Mouse (Mus musculus): ENCODE data around the gene Nxn. TPM values are rescaled to one million over a fixed set of nuclear protein-coding genes. Genes with fewer than 3 reads are reported as not detected.
"Not testable (repeated sequence)": the region's sequence is repeated elsewhere in the genome, so short reads cannot be mapped to it uniquely, and the experiment has no call there.

The Nxn gene
- polyA plus RNA-seq, 1 experiment: 9.2 TPM

DNA sequence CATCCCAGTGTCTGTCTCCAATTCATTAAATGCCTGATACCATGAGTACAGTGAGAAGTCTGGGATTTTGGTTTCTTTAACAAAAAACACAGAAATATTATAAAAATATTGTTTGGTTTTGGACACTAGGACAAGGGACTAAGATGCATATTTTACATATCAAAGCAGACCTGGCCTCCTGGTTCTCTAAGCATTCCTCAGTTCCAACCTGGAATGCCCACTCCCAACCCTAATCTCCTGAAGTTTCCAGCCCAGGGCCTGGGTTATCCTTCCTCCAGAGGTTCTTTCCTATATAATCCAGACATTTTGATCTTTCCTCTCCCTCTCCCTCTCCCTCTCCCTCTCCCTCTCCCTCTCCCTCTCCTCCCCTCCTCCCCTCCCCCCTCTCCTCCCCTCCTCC lies 173.9 kb downstream of the Nxn start:
- no peaks in the 10 kb centered on the region for H3K4me1 ChIP-seq (ENCODE audit: control insufficient read depth, insufficient read depth, low read length)
- H3K4me3 ChIP-seq (ENCODE audit: insufficient read depth, low read length): no peak overlapping the region
- no peak overlapping the region for H3K27ac ChIP-seq (ENCODE audit: insufficient read depth, low read length)
- no peak for TF ChIP-seq POLR2A (IDR thresholded peaks at IDR 0.05; ENCODE audit: extremely low read depth, insufficient read depth, low read length)
- TF ChIP-seq CTCF (IDR thresholded peaks at IDR 0.05; ENCODE audit: extremely low read depth, insufficient read depth, low read length): no peak

DNA sequence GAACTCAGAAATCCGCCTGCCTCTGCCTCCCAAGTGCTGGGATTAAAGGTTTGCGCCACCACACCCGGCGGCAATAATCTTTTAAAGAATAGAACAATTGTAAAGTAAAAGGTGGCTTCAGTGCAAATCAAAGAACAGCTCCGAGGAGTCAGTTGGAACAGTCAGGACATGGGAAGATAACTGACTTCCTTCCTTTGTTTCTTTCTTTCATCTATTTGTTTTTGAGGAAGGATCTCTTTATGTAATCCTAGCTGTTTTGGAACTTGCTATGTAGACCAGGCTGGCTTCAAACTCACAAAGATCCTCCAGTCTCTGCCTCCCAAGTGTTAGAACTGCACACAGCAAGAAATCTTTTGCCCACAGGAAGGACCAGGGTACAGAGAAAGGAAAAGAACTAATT lies 174.3 kb downstream of the Nxn start:
- Histone ChIP-seq H3K27ac (ENCODE audit: insufficient read depth, low read length) (no peak overlapping the region), H3K4me3 (ENCODE audit: insufficient read depth, low read length) (no peak overlapping the region), H3K4me1 (ENCODE audit: control insufficient read depth, insufficient read depth, low read length) (no peaks in the 10 kb centered on the region)
- TF ChIP-seq POLR2A (IDR thresholded peaks at IDR 0.05; ENCODE audit: extremely low read depth, insufficient read depth, low read length) (no peak), CTCF (IDR thresholded peaks at IDR 0.05; ENCODE audit: extremely low read depth, insufficient read depth, low read length) (no peak)

DNA sequence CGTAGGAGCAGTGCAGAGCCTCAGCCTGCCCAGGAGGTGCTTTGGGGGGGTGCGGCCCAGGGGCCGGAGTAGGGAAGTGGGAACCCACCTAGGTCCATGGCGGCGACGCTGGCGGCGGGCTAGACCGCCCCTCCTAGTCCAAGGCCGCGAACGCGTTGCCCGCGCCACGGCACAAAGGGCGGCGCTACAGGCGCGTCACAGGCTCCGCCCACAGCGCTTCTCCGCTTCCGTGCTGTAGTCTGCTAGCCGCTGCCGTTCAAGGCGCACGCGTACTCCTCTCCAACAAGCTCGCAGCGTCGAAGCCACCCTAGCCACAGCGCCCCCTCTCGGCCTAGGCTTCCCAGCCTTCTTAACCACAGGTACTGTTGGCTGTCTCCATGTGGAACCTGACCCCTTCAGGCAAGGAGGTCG lies 181.5 kb downstream of the Nxn start, which contains the start of the genes Dbil5 and Gemin4:
TSS of gene Dbil5 (plus strand) at position 219 of the 411 bp plus-strand sequence.
TSS of gene Gemin4 (minus strand) at position 275 of the 411 bp plus-strand sequence.
- H3K27ac ChIP-seq (ENCODE audit: insufficient read depth, low read length): peak within 1 kb of the TSS; percentile 30; the same call in 1 of the 2 replicates
- peak within 1 kb of the TSS; percentile 60 for H3K4me3 ChIP-seq (ENCODE audit: insufficient read depth, low read length)
- TF ChIP-seq CTCF (IDR thresholded peaks at IDR 0.05; ENCODE audit: extremely low read depth, insufficient read depth, low read length): peak; percentile 95
- peak; percentile 78 for TF ChIP-seq POLR2A (IDR thresholded peaks at IDR 0.05; ENCODE audit: extremely low read depth, insufficient read depth, low read length)
- H3K4me1 ChIP-seq (ENCODE audit: control insufficient read depth, insufficient read depth, low read length): no peaks in the 10 kb centered on the region

DNA sequence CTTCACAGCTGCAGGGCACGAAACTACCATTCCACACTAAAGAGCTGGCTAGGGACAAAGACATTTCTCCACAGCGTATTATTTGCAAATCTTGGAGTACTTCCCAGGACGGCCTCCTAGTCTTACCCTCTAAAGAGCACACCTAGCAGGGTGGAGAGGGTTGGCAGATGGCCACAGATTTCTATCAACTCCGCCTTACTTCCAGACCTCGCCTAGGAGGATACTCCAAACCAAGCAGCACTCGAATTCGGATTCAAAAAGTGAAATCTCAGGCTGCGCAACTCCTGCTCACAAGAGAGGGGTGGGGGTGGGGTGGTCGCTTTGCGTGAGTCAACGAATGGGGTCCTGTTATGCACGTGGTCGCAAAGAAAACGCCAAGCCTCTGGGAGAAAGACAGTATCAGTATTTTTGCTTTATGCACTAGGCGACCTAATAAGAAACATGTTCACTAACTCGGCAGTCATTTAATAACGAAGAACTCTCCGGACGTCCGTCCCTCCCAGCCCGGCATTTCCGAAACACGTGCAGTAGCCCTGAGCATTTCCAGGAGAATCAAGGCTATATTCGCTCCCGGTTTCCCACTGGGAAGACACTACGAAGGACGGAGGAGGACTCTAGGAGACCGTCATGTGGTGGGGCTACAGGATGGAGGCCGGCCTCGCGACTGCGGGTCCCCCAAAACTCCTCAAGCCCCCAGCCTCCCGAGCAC lies 182.1 kb downstream of the Nxn start:
- Histone ChIP-seq H3K27ac (ENCODE audit: insufficient read depth, low read length) (peak overlapping the region; percentile 30; the same call in 1 of the 2 replicates), H3K4me3 (ENCODE audit: insufficient read depth, low read length) (peak overlapping the region; percentile 60), H3K4me1 (ENCODE audit: control insufficient read depth, insufficient read depth, low read length) (no peaks in the 10 kb centered on the region)
- TF ChIP-seq CTCF (IDR thresholded peaks at IDR 0.05; ENCODE audit: extremely low read depth, insufficient read depth, low read length) (no peak), POLR2A (IDR thresholded peaks at IDR 0.05; ENCODE audit: extremely low read depth, insufficient read depth, low read length) (peak; percentile 33; the same call in 1 of the 2 replicates)

DNA sequence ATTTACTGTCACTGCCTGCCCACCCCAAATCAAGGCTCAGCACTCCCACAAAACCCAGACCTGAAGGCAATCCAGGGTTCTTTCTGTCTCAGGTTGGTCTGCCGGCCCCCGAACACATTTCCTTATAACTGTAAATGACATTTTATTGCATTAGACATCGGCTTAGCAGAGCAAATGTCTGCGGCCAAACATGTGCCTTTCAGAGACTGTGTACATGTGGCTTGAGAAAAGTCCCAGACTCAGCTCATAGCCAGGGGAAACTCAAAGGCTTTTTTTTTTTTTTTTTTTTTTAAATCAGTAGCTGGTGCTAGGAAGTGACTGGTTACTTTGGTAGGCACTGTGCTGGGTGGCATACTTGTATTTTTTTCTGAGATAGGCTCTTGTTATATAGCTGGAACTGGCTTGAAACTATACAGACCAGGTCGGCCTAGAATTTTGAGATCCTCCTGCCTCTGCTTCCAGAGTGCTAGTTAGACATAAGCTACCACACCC lies 182.8 kb downstream of the Nxn start:
- TF ChIP-seq POLR2A (IDR thresholded peaks at IDR 0.05; ENCODE audit: extremely low read depth, insufficient read depth, low read length) (no peak), CTCF (IDR thresholded peaks at IDR 0.05; ENCODE audit: extremely low read depth, insufficient read depth, low read length) (no peak)
- H3K4me1 ChIP-seq (ENCODE audit: control insufficient read depth, insufficient read depth, low read length): no peaks in the 10 kb centered on the region
- no peak overlapping the region for H3K27ac ChIP-seq (ENCODE audit: insufficient read depth, low read length)
- no peak overlapping the region; the same call in 1 of the 2 replicates for H3K4me3 ChIP-seq (ENCODE audit: insufficient read depth, low read length)

DNA sequence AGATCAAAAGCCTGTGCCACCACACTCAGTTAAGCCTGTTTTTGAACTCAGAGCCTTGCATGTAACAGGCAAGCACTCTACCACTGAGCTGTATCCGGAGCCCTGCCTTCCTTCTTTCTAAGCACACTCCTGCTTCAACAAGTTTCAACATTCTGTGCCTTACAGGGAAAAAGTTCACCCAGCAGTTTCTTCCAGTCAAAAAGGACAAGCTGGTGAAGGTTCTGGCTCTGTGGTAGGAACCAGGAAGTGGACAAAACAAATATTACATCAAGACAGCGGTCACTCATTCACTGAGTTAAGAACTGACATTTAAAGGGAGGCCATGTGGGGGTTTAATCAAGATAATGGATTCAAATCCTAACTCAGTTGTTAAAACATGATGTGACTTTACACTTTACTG lies 183.9 kb downstream of the Nxn start:
- no peaks in the 10 kb centered on the region; the same call in 1 of the 2 replicates for H3K4me1 ChIP-seq (ENCODE audit: control insufficient read depth, insufficient read depth, low read length)
- no peak overlapping the region for H3K27ac ChIP-seq (ENCODE audit: insufficient read depth, low read length)
- no peak for TF ChIP-seq CTCF (IDR thresholded peaks at IDR 0.05; ENCODE audit: extremely low read depth, insufficient read depth, low read length)
- no peak for TF ChIP-seq POLR2A (IDR thresholded peaks at IDR 0.05; ENCODE audit: extremely low read depth, insufficient read depth, low read length)
- H3K4me3 ChIP-seq (ENCODE audit: insufficient read depth, low read length): no peak overlapping the region

DNA sequence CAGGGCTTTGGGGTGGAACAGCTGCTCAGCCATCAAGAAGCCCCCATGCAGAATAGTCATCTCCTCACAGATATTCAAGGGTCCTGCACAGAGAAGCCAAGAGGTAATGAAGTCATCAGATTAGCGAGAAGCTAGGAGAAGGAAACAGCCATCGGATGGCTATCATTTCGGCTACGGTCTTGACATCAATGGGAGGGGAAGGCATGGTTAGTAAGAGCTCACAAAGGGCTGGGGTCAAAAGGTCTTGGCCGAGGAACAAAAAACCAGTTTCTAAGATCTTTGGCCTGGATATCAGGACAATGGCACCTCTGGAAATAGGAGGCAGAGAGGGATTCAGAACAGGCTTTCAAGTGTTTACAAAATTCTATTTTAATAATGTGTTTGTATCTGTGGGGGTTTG lies 185.1 kb downstream of the Nxn start:
- TF ChIP-seq POLR2A (IDR thresholded peaks at IDR 0.05; ENCODE audit: extremely low read depth, insufficient read depth, low read length): no peak
- TF ChIP-seq CTCF (IDR thresholded peaks at IDR 0.05; ENCODE audit: extremely low read depth, insufficient read depth, low read length): no peak
- H3K4me3 ChIP-seq (ENCODE audit: insufficient read depth, low read length): no peak overlapping the region
- H3K27ac ChIP-seq (ENCODE audit: insufficient read depth, low read length): no peak overlapping the region
- H3K4me1 ChIP-seq (ENCODE audit: control insufficient read depth, insufficient read depth, low read length): no peaks in the 10 kb centered on the region; the same call in 1 of the 2 replicates

DNA sequence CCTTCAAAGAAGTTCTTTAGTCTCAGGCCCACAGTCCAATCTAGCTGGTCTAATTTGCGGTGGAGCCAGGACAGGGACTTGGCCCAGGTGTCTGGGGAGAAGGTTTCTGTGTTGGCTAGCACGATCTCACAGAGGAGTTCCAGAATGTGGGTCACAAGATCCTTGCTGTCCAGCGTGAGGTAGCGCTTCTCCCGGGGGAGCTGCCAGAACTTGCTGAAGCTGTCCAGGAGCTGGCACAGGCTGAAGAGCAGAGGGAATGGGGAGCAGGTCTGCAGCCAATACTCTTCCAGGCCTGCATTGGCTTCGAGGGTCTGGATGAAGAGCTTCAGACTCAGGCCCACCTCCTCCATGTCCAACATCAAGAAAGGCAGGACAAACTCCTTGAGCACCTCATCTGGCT lies 187.3 kb downstream of the Nxn start:
- H3K27ac ChIP-seq (ENCODE audit: insufficient read depth, low read length); H3K4me1 ChIP-seq (ENCODE audit: control insufficient read depth, insufficient read depth, low read length); H3K4me3 ChIP-seq (ENCODE audit: insufficient read depth, low read length): not testable (repeated sequence)

DNA sequence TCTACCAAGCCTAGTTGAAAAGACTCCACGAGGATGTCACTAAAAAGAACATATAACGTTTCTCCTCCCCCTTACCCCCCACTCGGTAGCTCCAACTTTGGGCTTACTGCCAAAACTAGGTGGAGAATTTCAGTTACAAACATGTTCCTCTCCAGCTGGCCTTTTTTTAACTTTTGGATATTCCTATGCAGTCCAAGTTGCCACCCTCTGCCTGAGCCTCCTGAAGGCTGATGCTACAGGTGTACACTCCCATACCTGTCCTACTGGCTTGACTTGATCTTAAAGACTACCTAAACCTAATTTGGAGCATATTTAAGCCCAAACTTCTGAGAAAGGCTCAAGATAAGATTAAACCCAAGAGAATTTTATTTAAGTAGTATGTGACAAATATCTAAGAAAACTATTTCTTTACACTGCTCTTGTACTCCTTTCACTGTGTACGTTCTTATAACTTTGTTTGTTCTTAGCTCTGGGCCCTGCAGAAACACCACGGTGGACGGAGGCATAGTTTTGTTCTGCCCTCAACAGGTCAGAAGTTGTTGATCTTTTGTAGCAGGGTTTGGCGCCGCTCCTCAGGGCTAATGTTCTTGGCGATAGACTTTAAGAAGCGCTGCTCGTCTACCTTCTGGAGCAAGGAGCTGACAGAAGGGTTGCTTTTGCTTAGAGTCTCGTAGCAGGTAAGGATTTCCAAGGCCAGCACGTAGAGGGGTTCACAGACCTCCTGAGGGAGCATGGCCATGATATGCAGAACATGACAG lies 188.5 kb downstream of the Nxn start:
- TF ChIP-seq CTCF (IDR thresholded peaks at IDR 0.05; ENCODE audit: extremely low read depth, insufficient read depth, low read length): no peak
- TF ChIP-seq POLR2A (IDR thresholded peaks at IDR 0.05; ENCODE audit: extremely low read depth, insufficient read depth, low read length): no peak
- no peaks in the 10 kb centered on the region; the same call in 1 of the 2 replicates for H3K4me1 ChIP-seq (ENCODE audit: control insufficient read depth, insufficient read depth, low read length)
- H3K27ac ChIP-seq (ENCODE audit: insufficient read depth, low read length): no peak overlapping the region
- H3K4me3 ChIP-seq (ENCODE audit: insufficient read depth, low read length): no peak overlapping the region

Other genes starting within 250 kb of the Nxn start
- 56.6 and 57.4 TPM in 2 replicates for gene Vps53, start 219.5 kb downstream of the Nxn start, polyA plus RNA-seq (2012; rRNA removed)
- 28.6 and 32.3 TPM in 2 replicates for gene Fam57a, start 219.5 kb downstream of the Nxn start, polyA plus RNA-seq (2012; rRNA removed)
- gene Dbil5, start 181.5 kb downstream of the Nxn start, polyA plus RNA-seq (2012; rRNA removed): 1.9 and 2.2 TPM in 2 replicates
- 5.8 and 6.6 TPM in 2 replicates for gene Gemin4, start 181.5 kb downstream of the Nxn start, polyA plus RNA-seq (2012; rRNA removed)
- 15.0 and 17.0 TPM in 2 replicates for gene Mrm3, start 155.4 kb downstream of the Nxn start, polyA plus RNA-seq (2012; rRNA removed)
- gene Glod4, start 155.4 kb downstream of the Nxn start, polyA plus RNA-seq (2012; rRNA removed): 38.6 and 41.7 TPM in 2 replicates
- gene Timm22, start 7.8 kb upstream of the Nxn start, polyA plus RNA-seq (2012; rRNA removed): 28.3 and 28.7 TPM in 2 replicates
- 266 and 292 TPM in 2 replicates for gene Abr, start 223.2 kb upstream of the Nxn start, polyA plus RNA-seq (2012; rRNA removed)

Measured in cortical plate, adult 2 months (tissue).